Mouse (Mus musculus) embryo, embryonic 10.5 days (tissue): Measurements from ENCODE around the gene Itga8.
A peak's percentile ranks its signal among the peaks of the same experiment; 100 is the strongest.

Experiments used
- DNase-seq: peaks from one replicate; pipeline ENCODE4 v3.0.0-alpha.2; 2015; ENCODE audit warnings: low spot score

The Itga8 gene

GRCm38 (mm10) chr2:12294060-12294459, 7.7 kb downstream of the Itga8 start:
- DNase-seq = peak; percentile 29

- no peak for DNase-seq
Measured at GRCm38 (mm10) chr2:12293458-12293857, 8.3 kb downstream of the Itga8 start.

- DNase-seq = peak; percentile 49
Measured at GRCm38 (mm10) chr2:12292023-12292820, 9.5 kb downstream of the Itga8 start.

DNA sequence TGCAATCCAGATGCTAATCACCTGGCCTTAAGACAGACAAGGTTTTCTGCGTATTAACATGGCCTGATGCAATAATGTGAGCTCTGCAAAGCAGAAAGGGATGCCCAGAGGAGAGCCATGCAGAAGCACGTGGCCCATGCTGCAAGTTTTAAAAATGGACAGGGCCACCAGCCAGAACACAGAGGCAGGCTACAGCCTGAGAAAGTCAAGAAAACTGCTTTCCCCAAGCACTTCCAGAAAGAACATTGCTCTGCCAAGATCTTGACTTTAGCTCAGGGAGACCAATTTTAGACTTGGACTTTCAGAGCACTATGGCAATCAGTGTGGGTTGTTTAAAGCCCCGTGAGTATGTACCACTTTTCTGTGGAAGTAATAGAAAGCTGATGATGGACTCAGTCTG, 11.5 kb downstream of the Itga8 start:
- DNase-seq = no peak

GRCm38 (mm10) chr2:12287831-12288230, 13.9 kb downstream of the Itga8 start:
- no peak for DNase-seq

GRCm38 (mm10) chr2:12280664-12281063, 21.1 kb downstream of the Itga8 start:
- DNase-seq = no peak

GRCm38 (mm10) chr2:12279070-12279612, 22.6 kb downstream of the Itga8 start:
- no peak for DNase-seq

GRCm38 (mm10) chr2:12256635-12257317, 44.9 kb downstream of the Itga8 start:
- no peak for DNase-seq

- DNase-seq = peak; percentile 20
Measured at GRCm38 (mm10) chr2:12255901-12256300, 45.8 kb downstream of the Itga8 start.

GRCm38 (mm10) chr2:12235345-12235744, 66.4 kb downstream of the Itga8 start:
- DNase-seq = no peak

GRCm38 (mm10) chr2:12229721-12230120, 72.0 kb downstream of the Itga8 start:
- DNase-seq = no peak

GRCm38 (mm10) chr2:12228335-12228734, 73.4 kb downstream of the Itga8 start:
- no peak for DNase-seq

- no peak for DNase-seq
Measured at GRCm38 (mm10) chr2:12227243-12227642, 74.5 kb downstream of the Itga8 start.

DNA sequence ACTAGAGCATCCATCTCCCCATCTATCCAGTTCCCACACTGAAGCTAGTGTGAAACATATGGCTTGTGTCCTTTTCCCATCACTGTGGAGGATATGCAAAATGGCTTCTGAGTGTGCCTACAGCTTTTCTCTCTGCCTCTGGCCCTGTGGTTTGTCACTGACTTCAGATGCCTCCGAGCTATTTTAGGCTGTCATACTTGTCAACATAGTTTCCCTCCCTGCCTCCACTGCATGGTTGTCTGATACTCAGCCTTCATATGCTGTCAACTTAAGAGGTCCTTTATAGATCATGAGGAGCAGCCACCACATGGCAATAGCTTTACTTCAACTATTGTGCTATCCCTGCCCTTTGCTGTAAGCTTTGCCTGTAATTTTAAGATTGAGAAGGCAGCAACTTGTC, 75.4 kb downstream of the Itga8 start:
- DNase-seq = no peak

- DNase-seq = no peak
Measured at GRCm38 (mm10) chr2:12221671-12222070, 80.1 kb downstream of the Itga8 start.

- no peak for DNase-seq
Measured at GRCm38 (mm10) chr2:12213464-12213790, 88.3 kb downstream of the Itga8 start.

GRCm38 (mm10) chr2:12212662-12213463, 88.9 kb downstream of the Itga8 start:
- DNase-seq = no peak

GRCm38 (mm10) chr2:12208142-12208541, 93.6 kb downstream of the Itga8 start:
- no peak for DNase-seq

DNA sequence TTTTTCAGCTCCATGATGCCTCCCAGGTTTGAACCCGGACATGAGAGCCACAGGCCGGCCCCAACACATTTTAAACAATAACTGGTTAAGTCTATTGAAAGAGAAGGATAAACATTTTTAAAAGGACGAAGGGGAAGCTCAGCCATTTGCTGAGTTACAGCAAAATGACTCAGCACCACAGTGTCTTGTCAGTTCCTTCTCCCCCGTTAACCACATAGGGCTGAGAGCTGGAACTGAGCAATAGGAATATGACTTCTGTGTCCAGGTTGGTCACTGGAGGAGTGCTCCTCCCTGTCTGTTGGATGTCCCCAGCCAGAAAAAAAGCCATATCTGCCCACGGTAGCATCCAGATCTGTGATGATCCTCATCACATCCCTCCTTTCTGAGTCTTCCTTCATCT, 95.4 kb downstream of the Itga8 start:
- no peak for DNase-seq

DNA sequence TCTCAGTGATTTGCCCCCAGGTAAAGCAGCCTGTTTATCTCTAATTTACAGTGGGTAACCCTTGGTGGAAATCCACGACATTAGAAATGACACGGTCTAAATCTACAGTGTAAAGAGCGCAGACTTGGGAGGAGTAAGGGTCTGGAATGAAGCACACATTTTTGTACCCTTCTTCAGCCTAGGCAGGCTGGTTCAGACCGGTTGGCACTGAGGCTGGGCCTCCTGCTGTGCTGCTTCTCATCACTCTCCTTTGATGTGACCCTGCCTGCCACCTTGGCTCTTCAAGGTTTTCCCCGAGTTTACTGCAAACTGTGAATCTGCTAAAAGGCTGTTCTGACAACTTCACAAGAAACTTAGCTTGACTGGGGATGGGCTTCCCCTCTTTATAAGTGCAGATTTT, 95.8 kb downstream of the Itga8 start:
- no peak for DNase-seq

GRCm38 (mm10) chr2:12203231-12203630, 98.5 kb downstream of the Itga8 start:
- DNase-seq = no peak

GRCm38 (mm10) chr2:12198699-12199098, 103.0 kb downstream of the Itga8 start:
- no peak for DNase-seq

DNA sequence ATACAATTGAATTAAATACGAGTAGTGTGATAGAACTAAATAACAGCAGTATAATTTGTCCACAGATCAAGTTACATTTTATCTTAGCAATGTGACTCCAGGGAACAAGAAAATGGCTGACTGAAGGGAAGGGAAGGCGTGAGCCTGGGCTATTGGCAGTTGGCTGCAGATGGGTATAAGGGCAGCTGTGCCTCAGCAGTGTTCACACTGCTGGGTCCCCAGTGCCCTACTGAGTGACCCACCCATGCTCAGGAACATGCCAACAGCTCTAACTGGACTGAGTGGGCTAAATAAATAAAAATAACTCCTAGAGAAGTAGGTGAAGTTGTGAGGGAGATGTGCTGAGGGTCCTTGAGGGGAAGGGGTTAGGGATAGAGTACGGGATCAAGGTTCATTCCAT, 103.5 kb downstream of the Itga8 start:
- no peak for DNase-seq
